Mouse (Mus musculus): Measurements from ENCODE around the gene Ankrd26. TPM values are rescaled to one million over a fixed set of nuclear protein-coding genes. Genes with fewer than 3 reads are reported as not detected.
A peak's percentile ranks its signal among the peaks of the same experiment; 100 is the strongest.
"Not testable (repeated sequence)": the region's sequence is repeated elsewhere in the genome, so short reads cannot be mapped to it uniquely, and the experiment has no call there.

Gene Ankrd26
- total RNA-seq (2021): 1 to 10 TPM; 8.2 to 8.5 TPM

DNA sequence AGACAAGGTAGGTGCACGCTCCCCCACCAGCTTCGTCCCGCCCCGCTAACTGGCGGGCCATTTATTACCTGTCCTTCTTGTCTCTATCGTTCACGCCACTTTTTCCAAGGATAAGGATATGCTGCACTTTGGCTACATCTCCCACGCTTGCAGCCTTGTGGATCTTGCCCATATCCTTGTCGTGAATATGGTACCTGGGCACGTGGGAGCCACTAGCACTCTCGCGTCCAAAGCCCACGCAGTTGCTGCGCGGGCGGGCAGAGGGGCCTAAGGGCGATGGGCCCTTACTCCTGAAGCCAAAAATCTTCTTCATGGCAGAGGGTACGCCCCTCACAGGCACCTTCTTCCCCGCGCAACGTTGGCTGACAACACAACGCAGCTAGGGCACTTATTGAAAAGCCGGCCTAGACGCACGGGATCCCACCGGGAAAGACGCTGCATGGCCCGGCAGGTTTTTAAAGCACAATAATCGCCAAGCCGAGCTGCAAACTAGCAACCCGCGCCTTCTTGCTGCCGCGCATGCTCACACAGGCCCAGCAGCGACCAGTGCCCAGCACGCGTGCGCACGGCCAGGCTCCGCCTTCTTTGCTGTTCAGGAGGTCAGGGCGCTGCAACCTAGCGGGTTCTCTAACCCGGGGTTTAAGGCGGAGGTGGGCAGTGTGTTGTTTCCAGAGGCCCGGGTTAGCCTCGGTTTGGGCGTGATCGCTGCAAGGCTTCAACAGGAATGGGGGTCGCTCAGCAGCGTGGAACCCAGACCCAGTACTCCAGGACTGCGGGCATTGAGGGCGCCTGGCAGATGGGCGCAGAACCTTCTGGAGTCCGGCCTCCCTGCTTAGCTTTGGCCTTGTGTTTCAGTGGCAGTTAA is at the start of gene Ankrd26:
Gene Ankrd26 (minus strand): TSS at position 482 of the 865 bp plus-strand sequence.
- peak; percentile 82 to 86 for DNase-seq (ENCODE audit: extremely low spot score in 1 of 2, low spot score in 1 of 2)

DNA sequence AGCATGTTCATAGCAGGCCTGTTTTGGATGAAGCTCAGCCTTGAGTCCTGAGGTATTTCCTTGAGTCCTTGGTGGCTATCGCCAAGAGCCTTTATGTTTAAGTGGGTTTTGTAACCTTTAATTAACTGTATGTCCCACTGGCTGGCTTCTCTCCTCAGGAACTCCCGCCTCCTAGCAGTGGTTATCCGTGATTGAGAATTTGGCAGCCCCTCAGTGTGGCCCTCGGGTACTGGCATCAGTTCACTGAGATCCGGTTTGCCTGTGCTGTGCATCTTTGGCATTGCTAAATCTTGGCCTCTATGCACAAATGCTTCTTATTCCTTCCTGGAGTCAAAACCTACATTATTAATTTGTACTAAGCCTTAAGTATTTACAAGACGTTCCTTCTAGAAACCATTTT is 46.9 kb upstream of the Ankrd26 start:
- DNase-seq (ENCODE audit: extremely low spot score in 1 of 2, low spot score in 1 of 2): no peak

DNA sequence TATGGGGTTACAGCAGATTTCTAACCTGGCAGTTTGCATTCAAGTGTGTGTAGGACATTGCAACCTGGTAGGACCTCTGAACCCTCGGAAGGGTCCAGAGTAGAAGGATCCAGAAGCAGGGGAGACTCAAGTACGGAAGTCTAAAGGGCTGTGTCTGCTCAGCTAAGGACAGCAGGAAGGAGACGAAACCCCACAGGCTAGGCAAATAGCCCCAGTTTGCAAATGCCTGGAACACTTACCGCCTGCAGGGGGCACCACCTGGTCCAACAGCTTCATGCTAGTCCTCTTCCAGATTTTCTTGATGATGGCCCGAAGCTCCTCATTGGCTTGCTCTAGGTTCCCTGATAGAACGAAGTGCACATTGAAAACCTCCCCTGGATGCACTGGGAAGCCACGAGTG is 43.9 kb upstream of the Ankrd26 start:
- DNase-seq (ENCODE audit: extremely low spot score in 1 of 2, low spot score in 1 of 2): no peak

DNA sequence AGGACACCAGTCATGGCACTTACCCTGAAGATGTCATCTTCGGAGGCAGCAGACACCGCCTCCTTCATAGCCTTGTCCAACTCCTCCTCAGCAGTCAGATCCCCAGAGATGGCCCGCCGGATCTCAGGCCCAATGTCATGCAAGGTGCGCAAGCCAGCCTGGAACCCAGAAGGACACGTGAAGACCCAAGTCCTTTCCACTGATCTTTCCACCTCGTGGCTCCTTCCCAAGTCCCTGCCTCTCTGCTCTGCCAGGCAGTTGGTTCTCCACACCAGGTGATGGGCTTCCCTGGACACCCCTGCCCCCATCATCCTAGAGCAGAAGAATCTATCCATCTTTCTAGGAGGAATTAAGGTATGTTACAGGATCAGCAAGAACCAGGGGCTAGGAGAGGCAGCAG is 41.8 kb upstream of the Ankrd26 start:
- DNase-seq (ENCODE audit: extremely low spot score in 1 of 2, low spot score in 1 of 2): no peak

DNA sequence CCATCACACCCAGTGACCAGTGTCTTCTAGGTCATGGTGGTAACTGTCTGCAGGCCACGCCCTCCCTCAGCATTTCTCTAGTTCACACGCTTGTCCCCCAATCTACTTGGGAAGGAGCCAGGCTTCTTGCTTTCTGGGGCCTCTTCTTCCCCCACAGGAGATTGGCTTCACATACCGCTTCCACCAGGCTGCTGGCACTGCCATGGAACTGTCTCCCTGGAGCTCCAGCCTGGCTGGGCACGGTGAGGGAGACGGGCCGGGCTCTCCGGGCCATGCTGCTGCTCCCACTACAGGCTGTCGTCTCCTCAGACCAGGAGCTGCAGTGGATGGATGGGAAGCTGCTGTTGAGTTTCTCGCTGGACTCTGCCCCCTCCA is 33.6 kb upstream of the Ankrd26 start:
- DNase-seq (ENCODE audit: extremely low spot score in 1 of 2, low spot score in 1 of 2): no peak

DNA sequence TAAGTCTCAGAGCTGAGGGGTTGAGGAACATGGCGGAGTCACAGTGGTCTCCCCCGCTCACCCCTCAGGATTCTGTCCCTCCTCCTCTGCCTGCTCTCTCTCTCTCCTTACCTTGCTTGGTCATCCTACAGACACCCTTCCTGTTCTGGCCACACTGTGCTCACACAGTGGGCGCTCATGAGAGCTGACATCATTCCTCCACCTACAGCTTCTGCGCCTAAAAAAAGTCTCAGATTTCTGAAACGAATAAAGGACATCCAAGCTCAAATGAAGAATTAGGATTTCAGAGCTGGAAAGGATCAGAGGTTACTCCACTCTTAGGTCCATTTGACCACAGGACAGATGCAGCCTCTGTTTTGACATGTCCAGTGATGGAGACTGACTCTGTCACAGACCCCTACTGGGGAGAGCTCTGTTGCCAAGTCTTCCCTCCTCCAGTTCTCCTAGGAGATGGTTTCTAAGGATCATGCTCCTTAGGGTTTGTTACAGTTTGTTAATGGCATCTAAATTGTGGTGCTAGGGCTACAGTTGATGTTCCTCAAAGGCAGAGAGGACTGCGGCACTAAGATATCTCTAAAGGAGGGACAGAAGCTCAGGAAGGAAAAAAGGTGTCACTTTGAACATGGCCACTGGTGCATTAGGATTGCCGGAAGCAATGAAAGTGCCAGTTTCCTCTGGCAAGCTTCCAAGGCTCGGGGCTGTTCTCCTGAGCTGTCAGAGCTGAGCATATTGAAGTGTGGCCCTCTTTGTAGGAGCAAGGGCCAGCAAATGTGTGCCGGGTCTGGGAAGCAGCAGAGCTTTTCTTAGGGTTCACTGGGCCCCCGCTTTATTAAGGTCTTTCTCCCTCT is 33.0 kb upstream of the Ankrd26 start:
- no peak for DNase-seq (ENCODE audit: extremely low spot score in 1 of 2, low spot score in 1 of 2)

DNA sequence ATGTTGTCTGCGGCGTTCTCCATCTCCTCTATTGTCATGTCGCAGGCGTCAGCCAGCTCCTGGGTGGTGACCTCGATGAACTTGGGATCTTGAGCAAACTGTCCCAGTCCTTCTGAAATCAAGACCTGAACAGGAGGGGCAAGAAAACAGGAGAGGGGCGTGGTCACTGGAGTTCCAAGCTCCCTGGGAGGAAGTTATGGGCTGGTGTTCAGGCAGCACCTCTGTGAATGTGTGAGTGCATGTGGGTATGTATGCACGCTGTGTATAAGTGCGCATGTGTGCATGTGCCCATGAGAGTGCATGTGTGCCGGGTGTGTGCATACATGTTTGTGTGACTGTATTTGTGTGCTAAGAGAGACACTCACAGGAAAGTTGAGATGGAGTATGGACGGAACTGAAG is 32.0 kb upstream of the Ankrd26 start:
- DNase-seq (ENCODE audit: extremely low spot score in 1 of 2, low spot score in 1 of 2): no peak

DNA sequence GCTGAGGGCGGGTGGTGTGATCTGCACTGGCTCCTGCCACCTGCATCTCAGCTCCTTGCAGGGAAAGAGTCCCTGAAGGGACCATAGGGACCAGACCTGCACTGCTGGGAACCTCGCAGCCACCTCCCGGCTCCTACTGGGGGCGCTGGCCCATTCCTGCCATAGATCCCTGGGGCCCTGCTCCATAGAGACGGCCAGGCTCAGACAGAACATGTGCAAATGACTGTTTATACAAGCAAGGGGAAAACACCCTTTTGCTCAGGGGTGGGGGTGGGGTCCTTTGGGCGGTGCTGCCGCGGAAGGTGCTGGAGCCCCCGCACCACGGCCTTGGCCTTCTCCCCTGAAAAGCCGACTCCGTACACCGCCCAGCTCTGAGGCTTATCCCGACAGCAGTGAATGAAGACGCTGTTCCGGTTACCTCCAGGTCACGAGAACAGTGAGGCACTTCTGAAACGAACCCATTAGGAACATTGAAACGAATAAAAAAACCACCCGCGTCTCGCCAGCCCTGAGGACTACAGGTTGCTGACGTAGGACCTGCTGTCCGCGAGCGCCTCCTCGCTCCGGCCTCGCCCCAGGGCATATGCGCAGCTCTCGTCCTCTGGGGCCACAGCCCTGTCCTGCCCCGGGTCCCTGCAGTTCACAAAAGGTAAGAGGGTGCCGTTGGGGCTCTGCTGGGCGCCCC is 31.5 kb upstream of the Ankrd26 start:
- DNase-seq (ENCODE audit: extremely low spot score in 1 of 2, low spot score in 1 of 2): no peak

DNA sequence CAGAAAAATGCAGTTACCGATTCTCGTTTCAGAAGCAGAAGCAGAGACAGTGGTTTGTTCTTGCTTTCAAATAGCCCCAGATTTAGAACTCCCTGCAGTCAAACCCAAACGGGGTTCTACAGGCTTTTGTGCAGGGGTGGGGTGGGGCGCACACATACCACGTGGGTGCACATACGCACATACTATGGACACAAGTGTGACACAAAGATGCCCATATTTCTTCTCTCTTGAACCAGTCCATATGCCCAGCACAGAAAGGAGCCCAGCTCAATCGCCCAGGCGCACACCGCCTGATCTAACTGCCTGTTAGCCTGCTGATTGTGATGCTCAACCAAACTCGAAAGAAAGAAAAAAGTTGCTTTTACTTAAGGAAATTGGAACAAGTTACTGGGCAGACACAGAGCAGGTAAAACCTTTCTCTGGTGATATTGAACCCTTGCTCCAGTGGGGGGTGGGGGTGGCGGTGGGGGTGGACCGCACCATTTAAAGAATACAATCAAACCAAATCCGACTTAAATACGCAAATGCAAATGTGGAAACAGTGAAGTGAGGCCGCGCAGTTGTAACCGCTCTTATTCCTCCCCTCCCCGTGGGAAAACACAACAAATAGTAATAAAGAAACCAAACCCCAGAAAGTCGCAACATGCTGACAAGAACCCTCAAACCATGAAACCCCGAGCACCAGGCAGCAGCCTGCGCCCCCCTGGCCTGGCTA is 30.8 kb upstream of the Ankrd26 start:
- DNase-seq (ENCODE audit: extremely low spot score in 1 of 2, low spot score in 1 of 2): no peak

DNA sequence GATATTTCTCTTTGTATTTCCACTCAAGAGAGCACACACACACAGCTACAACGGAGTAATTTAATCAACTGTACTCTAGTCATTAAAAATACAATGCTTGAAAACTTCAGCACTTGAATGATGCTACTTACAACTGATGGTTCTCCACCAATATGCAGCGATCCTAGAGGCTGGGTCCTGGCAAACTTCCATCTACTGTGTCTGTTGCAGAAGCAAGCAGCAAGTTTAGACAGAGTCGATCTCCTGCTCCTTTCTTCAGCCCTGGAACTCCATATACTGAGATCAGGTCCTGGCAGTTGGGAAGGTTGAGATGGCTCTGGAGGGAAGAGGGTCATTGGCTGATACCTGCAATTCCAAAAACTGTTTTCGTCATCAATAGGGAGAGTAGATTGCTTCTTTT is 16.7 kb upstream of the Ankrd26 start:
- DNase-seq (ENCODE audit: extremely low spot score in 1 of 2, low spot score in 1 of 2): not testable (repeated sequence)

DNA sequence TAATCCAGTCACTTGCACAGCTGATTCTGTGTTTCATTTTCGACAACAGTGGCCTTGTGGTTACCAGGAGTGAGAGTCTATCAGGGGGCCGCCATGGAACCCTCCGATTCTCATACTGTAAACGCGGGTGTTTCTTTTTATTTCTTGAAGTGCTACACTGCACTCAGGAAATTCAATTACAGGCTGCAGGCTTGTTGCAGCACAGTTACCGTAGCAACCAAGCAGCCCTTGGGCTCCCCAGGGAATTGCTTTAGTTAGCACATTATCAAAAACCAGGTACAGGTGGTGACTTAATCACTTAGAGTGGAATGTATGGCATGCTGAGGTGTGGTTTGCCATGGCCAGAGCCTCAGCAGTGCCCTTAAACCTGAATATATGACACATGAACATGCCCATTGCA is 12.3 kb upstream of the Ankrd26 start:
- no peak for DNase-seq (ENCODE audit: extremely low spot score in 1 of 2, low spot score in 1 of 2)

DNA sequence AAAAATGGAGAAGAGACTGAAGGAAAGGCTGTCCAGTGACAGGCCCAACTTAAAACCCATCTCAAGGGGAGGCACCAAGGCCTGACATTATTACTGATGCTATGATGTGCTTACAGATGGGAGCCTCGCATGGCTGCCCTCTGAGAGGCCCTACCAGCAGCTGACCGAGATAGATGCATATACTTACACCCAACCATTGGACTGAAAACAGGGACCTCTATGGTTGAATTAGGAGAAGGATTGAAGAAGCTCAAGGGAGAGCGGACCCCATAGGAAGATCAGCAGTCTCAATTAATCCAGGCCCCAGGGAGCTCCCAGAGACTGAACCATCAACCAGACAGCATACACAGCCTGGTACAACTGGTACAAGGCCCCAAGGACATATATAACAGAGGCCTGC is 5.8 kb upstream of the Ankrd26 start:
- DNase-seq (ENCODE audit: extremely low spot score in 1 of 2, low spot score in 1 of 2): no peak

DNA sequence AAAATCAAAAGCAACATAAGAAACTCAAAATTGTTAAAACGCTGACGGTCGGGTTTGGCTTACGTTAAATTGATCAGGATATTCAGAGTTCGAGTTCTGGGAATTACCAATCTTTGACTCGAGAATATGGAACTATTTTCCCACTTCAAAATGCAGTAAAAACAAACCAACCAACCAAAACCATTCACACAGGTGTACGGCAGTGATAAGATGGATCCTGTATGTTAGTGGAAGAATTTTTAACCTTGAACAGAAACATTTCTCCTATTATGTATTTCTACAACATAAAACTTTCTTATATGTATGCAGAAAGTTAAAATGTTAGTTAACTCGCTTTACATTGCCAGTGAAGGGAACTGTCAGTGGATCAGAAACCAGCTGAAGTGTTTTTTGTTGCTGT is 801 bp downstream of the Ankrd26 start:
- no peak for DNase-seq (ENCODE audit: extremely low spot score in 1 of 2, low spot score in 1 of 2)

DNA sequence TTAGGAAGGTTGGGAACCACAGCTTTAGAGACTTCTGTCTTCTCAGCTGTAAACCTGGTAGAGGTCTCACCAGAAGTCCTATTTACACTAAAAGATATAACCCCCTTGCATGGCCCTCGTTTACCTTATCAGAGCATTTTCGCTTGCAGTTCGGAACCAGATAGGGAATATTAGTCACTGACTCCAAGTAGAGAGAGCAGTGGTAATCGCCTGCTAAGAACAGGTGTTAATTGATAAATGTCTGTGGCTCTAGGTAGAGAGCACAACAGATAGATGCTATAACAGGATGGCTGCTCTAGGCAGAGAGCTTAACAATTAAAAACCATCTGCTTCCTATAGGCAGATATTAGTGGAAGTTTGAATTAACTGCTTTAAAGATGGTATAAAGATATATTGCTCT is 23.4 kb downstream of the Ankrd26 start:
- DNase-seq (ENCODE audit: extremely low spot score in 1 of 2, low spot score in 1 of 2): no peak

DNA sequence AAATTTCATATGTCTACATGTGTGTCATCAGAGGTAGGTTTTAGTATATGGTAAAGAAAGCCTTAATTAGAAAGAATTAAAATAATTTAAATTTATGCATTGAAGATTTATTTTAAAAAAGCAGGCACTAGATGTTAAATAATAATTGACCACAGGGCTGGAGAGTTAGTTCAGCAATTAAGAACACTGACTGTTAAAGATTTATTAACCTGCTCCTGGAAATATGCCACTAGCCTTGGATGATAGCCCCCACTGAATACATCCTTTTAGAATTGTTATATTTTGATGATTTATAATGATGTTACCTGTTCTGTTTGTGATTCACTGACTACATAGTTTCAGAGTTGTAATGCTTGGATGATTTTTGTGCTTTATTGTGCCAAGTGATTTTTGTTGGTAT is 24.8 kb downstream of the Ankrd26 start:
- not testable (repeated sequence) for DNase-seq (ENCODE audit: extremely low spot score in 1 of 2, low spot score in 1 of 2)

DNA sequence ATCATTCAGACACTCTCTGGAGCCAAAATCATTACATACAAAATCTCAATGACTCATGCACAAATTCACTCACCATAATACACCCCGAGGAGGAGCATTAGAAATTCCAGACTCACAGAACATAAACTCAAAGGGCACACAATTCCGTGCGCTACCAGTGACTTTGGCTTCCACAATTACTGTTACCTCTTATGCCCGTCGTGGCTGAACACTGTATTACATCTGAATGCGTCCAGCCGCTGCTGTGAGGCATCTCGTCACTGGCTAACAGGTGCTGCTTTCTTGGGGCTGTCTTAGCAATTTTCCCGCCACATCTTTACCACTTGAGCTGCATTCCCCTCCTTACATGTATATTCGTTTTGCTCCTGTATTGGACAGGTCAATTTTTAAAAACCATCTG is 26.7 kb downstream of the Ankrd26 start:
- no peak for DNase-seq (ENCODE audit: extremely low spot score in 1 of 2, low spot score in 1 of 2)

DNA sequence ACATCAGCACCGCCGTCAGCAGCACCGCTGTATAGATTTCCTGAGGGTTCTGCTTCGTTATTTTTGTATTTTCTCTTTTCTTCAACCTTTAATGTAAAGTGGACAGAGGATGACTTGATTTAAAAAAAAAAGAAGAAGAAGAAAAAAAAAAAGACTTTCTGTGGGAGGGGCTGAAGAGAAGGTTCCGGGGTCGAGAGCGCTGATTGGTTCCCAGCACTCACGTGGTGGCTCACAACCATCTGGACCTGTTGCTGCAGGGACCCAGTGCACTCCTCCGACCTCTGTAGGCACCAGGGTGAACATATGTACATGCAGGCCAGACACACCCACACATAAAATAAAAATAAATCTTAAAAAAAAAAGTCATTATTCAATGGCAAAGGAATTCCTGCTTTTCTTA is 28.6 kb downstream of the Ankrd26 start:
- DNase-seq (ENCODE audit: extremely low spot score in 1 of 2, low spot score in 1 of 2): no peak

DNA sequence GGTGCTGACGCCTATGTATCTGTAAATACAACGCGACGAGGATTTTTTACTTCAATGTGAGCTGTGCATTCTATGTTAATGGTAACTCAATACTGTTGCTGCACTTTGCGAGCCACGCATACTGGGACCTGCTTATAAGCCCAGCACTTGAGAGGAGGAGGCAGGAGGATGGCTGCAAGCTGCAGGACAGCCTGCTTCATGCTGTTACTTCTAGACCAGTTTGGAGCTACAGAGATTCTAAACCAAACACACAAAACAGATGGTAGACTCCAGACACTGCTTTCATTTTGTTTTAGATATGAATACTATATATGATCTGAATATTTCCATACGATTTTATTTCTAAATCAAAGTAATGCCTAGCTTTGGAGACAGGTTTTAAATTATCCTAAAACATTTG is 41.4 kb downstream of the Ankrd26 start:
- DNase-seq (ENCODE audit: extremely low spot score in 1 of 2, low spot score in 1 of 2): no peak

DNA sequence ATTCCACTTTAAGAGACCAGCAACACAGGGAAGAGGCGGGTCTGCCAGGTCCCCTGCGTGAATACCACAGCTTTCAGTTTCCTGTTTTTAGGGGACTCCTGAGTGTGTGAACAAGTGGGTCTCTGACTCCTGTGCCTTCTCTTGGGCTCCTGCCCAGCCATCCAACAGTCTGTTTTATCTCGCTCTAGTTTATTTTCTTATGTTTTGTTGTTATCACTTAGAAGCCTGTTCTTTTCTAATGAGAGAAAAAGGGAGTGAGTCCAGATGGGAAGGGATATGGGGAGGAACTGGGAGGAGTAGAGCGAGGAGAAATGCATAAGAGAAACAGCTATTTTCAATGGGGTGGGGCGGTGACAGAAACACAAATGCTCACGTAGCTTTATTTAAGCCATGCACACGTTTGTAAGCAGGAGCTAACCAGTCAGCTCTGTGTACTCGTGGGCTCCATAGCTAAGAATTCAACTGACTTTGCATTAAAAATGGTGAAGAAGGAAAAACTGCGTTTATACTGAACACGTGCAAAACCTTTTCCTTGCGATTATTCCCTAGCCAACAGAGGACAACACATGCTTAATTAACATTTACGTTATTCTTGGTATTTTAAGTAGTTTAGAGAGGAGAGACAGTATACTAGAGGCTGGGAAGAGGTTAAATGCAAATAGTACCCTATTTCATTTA is 48.6 kb downstream of the Ankrd26 start:
- DNase-seq (ENCODE audit: extremely low spot score in 1 of 2, low spot score in 1 of 2): no peak

DNA sequence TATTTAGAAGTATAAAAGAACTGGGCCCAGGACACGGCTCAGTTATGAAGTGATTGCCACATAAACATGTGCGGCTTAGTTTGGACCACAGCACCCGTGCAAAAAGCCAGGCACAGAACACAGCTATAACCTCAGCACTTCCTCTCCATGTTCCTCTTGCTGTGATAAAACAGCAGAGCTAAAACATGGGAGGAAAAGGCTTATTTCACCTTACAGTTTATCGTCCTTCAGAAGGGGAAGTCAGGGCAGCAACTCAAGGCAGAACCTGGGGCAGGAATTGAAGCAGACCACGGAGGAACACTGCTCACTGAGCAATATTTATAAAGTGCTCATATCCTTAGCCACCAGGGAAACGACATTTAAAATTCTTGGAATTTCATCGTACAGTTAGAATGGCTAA is 63.0 kb downstream of the Ankrd26 start:
- no peak for DNase-seq (ENCODE audit: extremely low spot score in 1 of 2, low spot score in 1 of 2)
